Mouse (Mus musculus): ENCODE results near the gene Pla2g1b.

DNA sequence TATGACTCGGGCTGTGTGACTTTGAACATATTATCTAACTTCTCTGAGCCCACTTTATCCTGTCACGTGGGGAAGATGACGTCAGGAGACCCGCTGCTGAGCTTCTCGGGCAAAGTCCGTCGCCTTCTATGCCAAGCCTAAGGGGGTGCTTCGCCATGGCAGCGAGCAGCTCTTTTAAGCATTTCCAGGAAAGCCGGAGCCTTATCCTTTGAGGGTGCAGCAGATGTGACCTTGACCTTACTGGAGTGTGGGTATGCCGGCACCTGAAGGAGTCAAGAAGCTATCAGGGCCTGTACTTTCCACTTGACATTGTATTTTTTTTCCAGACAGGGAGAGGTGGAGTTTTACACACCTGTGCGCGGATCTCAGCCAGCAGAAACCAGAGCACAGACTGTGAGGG, 7.1 kb upstream of the Pla2g1b start:
- TF ChIP-seq CTCF (IDR thresholded peaks at IDR 0.05; ENCODE audit: control insufficient read depth, insufficient read depth, insufficient read length) (no peak), CEBPB (IDR thresholded peaks at IDR 0.05; ENCODE audit: low read depth) (no peak), MAX (IDR thresholded peaks at IDR 0.05) (no peak), MYOG (IDR thresholded peaks at IDR 0.05; ENCODE audit: control insufficient read depth, extremely low read depth, insufficient read length) (no peak), MYOD1 (IDR thresholded peaks at IDR 0.05; ENCODE audit: control insufficient read depth, insufficient read length, low read depth) (no peak), FOSL1 (IDR thresholded peaks at IDR 0.05; ENCODE audit: insufficient read depth, low read length, poor library complexity, severe bottlenecking) (no peak)
